ENCODE assay signal across 8 mouse cellular contexts in genomic region chr4:139669847-139670246, GRCm38 (mm10). TPM values are rescaled to one million over a fixed set of nuclear protein-coding genes. Genes with fewer than 3 reads are reported as not detected.
DNase-seq lines count a peak whose midpoint lies in the region; ATAC-seq and TF ChIP-seq lines count a peak whose summit lies in the region.

No protein-coding gene starts in this region.

- DNase-seq in 416B (ENCODE audit: low read depth), result peak; percentile 74
- DNase-seq in c-Kit-positive CD71-positive TER-119-negative erythroid progenitor cells, embryonic 14.5 days (ENCODE audit: low read depth), result peak; percentile 29
- DNase-seq in kidney, adult 2 months, result peak; percentile 62
- peak; percentile 49 for DNase-seq in liver, embryonic 11.5 days (ENCODE audit: low spot score)
- DNase-seq in urinary bladder, postnatal 36 days (ENCODE audit: low spot score in 2 of 2), result peak; percentile 39 to 44

- no peaks in the 10 kb centered on the region for H3K27me3 ChIP-seq in kidney, adult 2 months (replicated peaks; ENCODE audit: control insufficient read depth, insufficient read depth, low read length)
- no peaks in the 10 kb centered on the region for H3K27me3 ChIP-seq in liver, embryonic 11.5 days (replicated peaks; ENCODE audit: control insufficient read depth, insufficient read depth, low read length)
- no peaks in the 10 kb centered on the region for H3K27me3 ChIP-seq in neural tube, embryonic 14.5 days (ENCODE audit: control insufficient read depth, insufficient read depth, low read length)

- H3K27ac ChIP-seq in kidney, adult 2 months (ENCODE audit: insufficient read depth, low read depth, low read length), result no peak overlapping the region
- no peak overlapping the region for H3K27ac ChIP-seq in liver, embryonic 11.5 days (ENCODE audit: low read depth, low read length)
- no peak overlapping the region for H3K27ac ChIP-seq in neural tube, embryonic 14.5 days (ENCODE audit: low read depth, low read length)

- H3K4me1 ChIP-seq in kidney, adult 2 months (ENCODE audit: control insufficient read depth, insufficient read depth, low read length), result peaks cover 4% of the 10 kb centered on the region; the same call in 1 of the 2 replicates
- H3K4me1 ChIP-seq in liver, embryonic 11.5 days (replicated peaks; ENCODE audit: control insufficient read depth, insufficient read depth, low read length), result no peaks in the 10 kb centered on the region
- no peaks in the 10 kb centered on the region for H3K4me1 ChIP-seq in neural tube, embryonic 14.5 days (ENCODE audit: control insufficient read depth, insufficient read depth, low read length)

- peak; percentile 92 for TF ChIP-seq CTCF in kidney, adult 2 months (conservative IDR thresholded peaks at IDR 0.05; ENCODE audit: insufficient read depth, insufficient read length, low read depth, low read length)

- TF ChIP-seq POLR2A in kidney, adult 2 months (IDR thresholded peaks at IDR 0.05; ENCODE audit: low read depth, low read length), result no peak

- H3K4me2 ChIP-seq in liver, embryonic 11.5 days, result no peak overlapping the region
- H3K4me2 ChIP-seq in neural tube, embryonic 14.5 days (ENCODE audit: low read depth, low read length), result no peak overlapping the region

- H3K36me3 ChIP-seq in kidney, adult 2 months (ENCODE audit: control insufficient read depth, insufficient read depth, low read length), result no peaks in the 10 kb centered on the region
- H3K36me3 ChIP-seq in liver, embryonic 11.5 days (ENCODE audit: control insufficient read depth, insufficient read depth, low read length), result no peaks in the 10 kb centered on the region
- no peaks in the 10 kb centered on the region for H3K36me3 ChIP-seq in neural tube, embryonic 14.5 days (ENCODE audit: control insufficient read depth, insufficient read depth, low read length)

- H3K9me3 ChIP-seq in liver, embryonic 11.5 days (ENCODE audit: control insufficient read depth, low read length), result no peaks in the 10 kb centered on the region
- no peaks in the 10 kb centered on the region for H3K9me3 ChIP-seq in neural tube, embryonic 14.5 days (ENCODE audit: control insufficient read depth, low read length)

- H3K9ac ChIP-seq in liver, embryonic 11.5 days (ENCODE audit: low read depth, low read length), result no peak overlapping the region
- no peak overlapping the region for H3K9ac ChIP-seq in neural tube, embryonic 14.5 days (replicated peaks; ENCODE audit: low read depth, low read length)

- no peak overlapping the region for H3K4me3 ChIP-seq in kidney, adult 2 months (ENCODE audit: insufficient read depth, low read depth, low read length)
- H3K4me3 ChIP-seq in liver, embryonic 11.5 days (ENCODE audit: low read depth, low read length), result no peak overlapping the region
- H3K4me3 ChIP-seq in neural tube, embryonic 14.5 days (ENCODE audit: low read depth, low read length), result no peak overlapping the region

- ATAC-seq in CD4-positive, CD25-positive, alpha-beta regulatory T cell, adult 4 months, result peak; percentile 43
- peak; percentile 62; the same call in 1 of the 2 replicates for ATAC-seq in frontal cortex, adult (ENCODE audit: low TSS enrichment)
- no peak for ATAC-seq in liver, embryonic 11.5 days (replicated peaks; ENCODE audit: low FRiP score)
- ATAC-seq in neural tube, embryonic 14.5 days (ENCODE audit: low read depth), result peak; percentile 69; the same call in 1 of the 2 replicates

- WGBS in kidney, adult 2 months, result 9% methylated on average over 6 of the region's 6 CpGs
- 17% methylated on average over 6 of the region's 6 CpGs for WGBS in liver, embryonic 11.5 days
- 7% methylated on average over 6 of the region's 6 CpGs for whole genome bisulfite sequencing in neural tube, embryonic 14.5 days

RNA-seq across cellular contexts. Expression of gene Tas1r2, which starts 16.5 kb away (rescaled TPM):
- not detected for polyA plus RNA-seq in CD4-positive, CD25-positive, alpha-beta regulatory T cell, adult 4 months (2017; shearing (Covaris generic))
- 0.08 and 0.14 TPM in 2 replicates for polyA plus RNA-seq in kidney, adult 2 months (2012; rRNA removed)
- polyA plus RNA-seq in liver, embryonic 11.5 days (2014; fragmentation: Nextera tagmentation; extraction: Ambion mirVana), result not detected in 2 replicates
- not detected in 2 replicates for polyA plus RNA-seq in neural tube, embryonic 14.5 days (2014; fragmentation: Nextera tagmentation; extraction: Ambion mirVana)

RNA-seq across cellular contexts. Expression of gene Aldh4a1, which starts 47.2 kb away (rescaled TPM):
- polyA plus RNA-seq in CD4-positive, CD25-positive, alpha-beta regulatory T cell, adult 4 months (2017; shearing (Covaris generic)), result 10 to 100 TPM; 11.0 to 22.4 TPM
- 517 and 605 TPM in 2 replicates for polyA plus RNA-seq in kidney, adult 2 months (2012; rRNA removed)
- 45.2 and 52.0 TPM in 2 replicates for polyA plus RNA-seq in liver, embryonic 11.5 days (2014; fragmentation: Nextera tagmentation; extraction: Ambion mirVana)
- 13.5 and 21.7 TPM in 2 replicates for polyA plus RNA-seq in neural tube, embryonic 14.5 days (2014; fragmentation: Nextera tagmentation; extraction: Ambion mirVana)
